Mouse (Mus musculus) thymus, postnatal 14 days (tissue): ENCODE measurements around the gene Tbck.

ENCODE experiments used
- DNase-seq: peaks from one replicate; pipeline ENCODE4 v3.0.0; 2021

The Tbck gene

GRCm38 (mm10) chr3:132683447-132684230, at the start of gene Tbck:
Gene Tbck (plus strand): TSS chr3:132684144.
- DNase-seq, result peak; percentile 95

GRCm38 (mm10) chr3:132637080-132637479, 46.9 kb upstream of the Tbck start:
- no peak for DNase-seq

- DNase-seq, result no peak
Measured at GRCm38 (mm10) chr3:132644071-132644470, 39.9 kb upstream of the Tbck start.

- no peak for DNase-seq
Measured at GRCm38 (mm10) chr3:132646814-132647213, 37.1 kb upstream of the Tbck start.

- no peak for DNase-seq
Measured at GRCm38 (mm10) chr3:132649368-132649767, 34.6 kb upstream of the Tbck start.

GRCm38 (mm10) chr3:132650191-132650590, 33.8 kb upstream of the Tbck start:
- no peak for DNase-seq

GRCm38 (mm10) chr3:132651776-132652175, 32.2 kb upstream of the Tbck start:
- DNase-seq, result no peak

- DNase-seq, result no peak
Measured at GRCm38 (mm10) chr3:132653959-132654358, 30.0 kb upstream of the Tbck start.

- DNase-seq, result no peak
Measured at GRCm38 (mm10) chr3:132655955-132656354, 28.0 kb upstream of the Tbck start.

GRCm38 (mm10) chr3:132677494-132677893, 6.5 kb upstream of the Tbck start:
- no peak for DNase-seq

GRCm38 (mm10) chr3:132684231-132684928, 436 bp downstream of the Tbck start, which contains the start of gene Aimp1:
Gene Aimp1 (minus strand): TSS chr3:132684370.
- no peak for DNase-seq

- DNase-seq, result no peak
Measured at GRCm38 (mm10) chr3:132701368-132701767, 17.4 kb downstream of the Tbck start.

- no peak for DNase-seq
Measured at GRCm38 (mm10) chr3:132704216-132704615, 20.3 kb downstream of the Tbck start.

- DNase-seq, result no peak
Measured at GRCm38 (mm10) chr3:132706977-132707376, 23.0 kb downstream of the Tbck start.

GRCm38 (mm10) chr3:132713913-132714312, 30.0 kb downstream of the Tbck start:
- DNase-seq, result no peak

GRCm38 (mm10) chr3:132717316-132717715, 33.4 kb downstream of the Tbck start:
- no peak for DNase-seq

- no peak for DNase-seq
Measured at GRCm38 (mm10) chr3:132724326-132724725, 40.4 kb downstream of the Tbck start.

- DNase-seq, result no peak
Measured at GRCm38 (mm10) chr3:132744287-132745146, 60.6 kb downstream of the Tbck start.

GRCm38 (mm10) chr3:132747036-132747435, 63.1 kb downstream of the Tbck start:
- peak; percentile 38 for DNase-seq

GRCm38 (mm10) chr3:132747766-132748165, 63.8 kb downstream of the Tbck start:
- DNase-seq, result no peak

GRCm38 (mm10) chr3:132748750-132749149, 64.8 kb downstream of the Tbck start:
- DNase-seq, result no peak

- DNase-seq, result no peak
Measured at GRCm38 (mm10) chr3:132752772-132753171, 68.8 kb downstream of the Tbck start.

GRCm38 (mm10) chr3:132756274-132756673, 72.3 kb downstream of the Tbck start:
- DNase-seq, result no peak
